Mouse (Mus musculus) cerebellum, adult 18-20 months (tissue): ENCODE data around the gene Cercam.

Source experiments
- DNase-seq, 2 experiments: peaks; one replicate each; pipeline ENCODE4 v3.0.0; 2021

Cercam gene

DNA sequence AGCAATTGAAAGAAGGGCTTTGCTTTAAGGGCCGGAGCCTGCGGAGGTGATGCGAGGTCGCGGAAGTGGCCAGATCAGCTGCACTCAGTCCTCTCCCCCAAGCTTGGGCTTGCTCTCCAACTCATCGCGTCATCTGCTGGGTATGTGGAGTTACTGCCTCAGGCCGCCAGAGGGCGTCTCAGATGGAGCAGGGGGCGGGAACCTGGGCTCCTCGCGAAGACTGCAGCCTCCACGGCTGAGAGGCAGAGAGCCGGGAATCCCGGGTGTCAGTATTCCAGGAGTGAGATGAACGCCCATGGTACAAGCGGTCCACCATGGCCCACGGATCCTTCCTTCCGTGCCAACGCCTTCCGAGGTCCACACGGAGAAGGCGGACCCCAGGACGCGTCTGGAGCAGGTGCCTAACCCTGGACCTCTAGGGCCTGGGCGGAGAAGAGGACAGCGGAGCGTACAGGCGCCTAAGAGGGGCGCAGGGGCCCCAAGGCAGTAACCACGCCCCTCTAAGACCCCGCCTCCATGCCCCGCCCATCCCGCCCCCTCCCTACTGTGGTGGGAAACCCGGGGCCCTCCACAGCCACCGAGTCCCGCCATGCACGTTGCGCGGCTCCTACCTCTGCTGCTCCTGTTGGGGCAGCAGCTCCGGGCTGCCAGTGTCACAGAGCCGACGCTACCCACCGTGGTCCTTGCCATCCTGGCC lies at the start of gene Cercam:
Cercam (plus strand) TSS at position 216 of the 697 bp plus-strand sequence.
- DNase-seq: peak; percentile 90 to 92

DNA sequence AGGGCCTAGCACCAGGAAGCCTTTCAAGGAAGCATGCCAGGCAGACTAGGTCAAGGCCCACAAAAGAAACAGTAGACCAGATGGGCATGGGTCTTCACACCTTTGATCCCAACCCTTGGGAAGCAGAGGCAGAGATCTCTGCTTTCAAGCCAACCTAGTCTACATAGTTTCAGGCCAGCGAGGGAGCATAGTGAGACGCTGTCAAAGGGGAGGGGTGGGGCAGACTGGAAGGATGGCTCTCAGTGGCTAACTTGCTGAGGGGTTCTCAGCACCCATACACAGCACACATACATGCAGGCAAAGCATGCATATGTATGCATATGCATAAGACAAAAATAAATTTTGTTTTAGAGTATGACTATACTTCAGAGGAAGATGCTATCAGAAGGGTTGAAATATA lies 49.6 kb upstream of the Cercam start:
- no peak for DNase-seq

DNA sequence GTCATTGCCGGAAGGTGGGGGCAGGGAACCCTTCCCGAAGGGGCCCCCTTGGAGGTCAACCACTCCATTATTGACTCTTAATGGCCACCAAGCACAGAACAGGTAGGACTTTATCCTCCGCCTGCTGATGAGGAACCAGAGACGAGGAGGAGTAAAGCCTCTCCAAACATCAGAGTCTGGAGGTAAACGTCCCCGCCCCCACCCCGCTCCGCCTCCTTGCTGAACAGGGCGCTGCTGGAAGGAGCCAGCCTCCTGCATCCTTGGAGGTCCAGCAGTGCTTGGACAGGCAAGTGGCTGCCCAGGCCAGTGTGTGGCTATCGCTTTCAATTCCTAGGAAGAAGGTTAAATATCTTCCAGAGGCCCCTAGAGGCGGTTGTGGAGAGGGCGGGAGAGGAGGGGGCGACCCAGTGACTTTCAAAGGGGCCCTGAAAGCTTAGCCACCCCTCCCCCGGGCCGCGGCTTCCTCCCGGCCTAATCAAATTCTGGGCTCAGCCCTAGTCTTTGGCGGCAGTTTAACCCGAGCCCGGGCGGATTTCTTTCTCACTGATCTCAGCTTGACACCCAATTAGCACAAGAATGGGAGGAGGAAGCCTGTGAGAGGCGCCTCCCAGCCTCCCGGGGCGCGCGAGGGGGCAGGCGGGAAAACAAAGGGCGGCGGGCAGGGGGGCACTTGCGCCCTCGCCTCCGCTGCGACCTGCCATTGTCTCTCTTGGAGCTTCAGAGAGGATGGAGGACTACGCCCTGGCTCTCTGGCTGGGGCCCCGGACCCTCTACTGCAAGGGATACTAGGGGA lies 48.7 kb upstream of the Cercam start, which contains the start of gene Urm1:
Urm1 (plus strand) TSS at position 51 of the 793 bp plus-strand sequence.
- peak; percentile 63 to 64 for DNase-seq

DNA sequence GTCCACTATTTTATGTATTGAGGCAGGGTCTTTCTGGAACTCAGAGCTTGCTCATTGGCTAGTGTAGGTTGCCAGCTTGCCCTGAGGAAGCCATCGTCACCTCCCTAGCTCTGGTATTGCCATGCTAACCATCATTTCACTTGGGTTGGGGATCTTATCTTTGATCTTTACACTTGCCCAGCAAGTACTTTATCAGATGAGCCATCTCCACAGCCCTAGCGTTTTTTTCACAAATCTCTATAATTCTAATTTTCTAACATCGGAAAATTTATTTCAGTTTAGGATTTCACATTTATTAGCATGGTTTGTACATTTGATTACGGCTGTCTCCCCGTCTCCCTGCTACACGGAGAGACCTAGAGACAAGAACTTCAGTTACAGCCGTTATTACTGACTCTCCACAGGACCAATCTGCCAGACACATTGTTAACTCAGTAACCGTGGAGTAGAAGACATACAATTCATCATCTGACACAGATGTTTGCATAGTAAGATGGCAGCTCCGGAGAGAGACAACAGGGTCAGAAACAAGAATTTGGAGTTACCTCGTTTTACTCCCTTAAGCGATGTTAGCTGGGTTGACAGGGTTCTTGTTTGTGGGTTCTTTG lies 42.5 kb upstream of the Cercam start:
- DNase-seq: no peak

DNA sequence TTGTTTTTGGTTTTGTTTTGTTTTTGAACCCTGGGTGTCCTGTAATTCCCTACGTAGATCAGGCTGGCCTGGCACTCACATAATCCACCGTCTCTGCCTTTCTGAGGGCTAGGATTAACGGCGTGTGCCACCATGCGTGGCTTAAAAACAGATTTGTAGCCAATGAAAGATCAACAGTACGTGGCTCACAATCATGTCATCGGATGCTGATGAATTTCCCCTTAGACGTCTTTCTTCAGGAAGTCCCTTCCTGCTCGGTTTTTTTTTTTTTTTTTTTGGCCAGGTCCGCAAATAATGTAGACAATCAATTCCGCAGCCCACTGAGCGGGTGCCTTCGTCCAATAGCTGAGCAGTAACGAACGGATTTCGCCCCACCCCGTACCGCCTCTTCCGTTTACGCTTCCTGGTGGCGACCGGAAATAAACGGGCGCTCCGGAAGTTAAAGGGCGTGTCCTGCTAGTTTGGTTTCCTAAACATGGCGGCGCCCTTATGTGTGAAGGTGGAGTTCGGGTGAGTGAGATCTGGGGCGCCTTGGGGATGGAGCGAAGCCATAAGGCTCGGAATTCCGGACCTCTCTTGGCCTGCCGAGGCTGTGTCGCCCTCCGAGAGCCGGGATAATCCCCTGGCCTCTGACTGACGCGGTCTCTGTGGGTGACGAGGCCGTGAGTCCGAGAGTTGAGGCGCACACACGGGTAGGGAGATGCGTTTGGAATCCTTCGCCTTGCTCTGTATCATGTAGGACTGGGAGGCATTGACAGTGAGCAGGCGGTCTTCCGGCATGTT lies 41.8 kb upstream of the Cercam start:
- DNase-seq: peak; percentile 93 to 97

DNA sequence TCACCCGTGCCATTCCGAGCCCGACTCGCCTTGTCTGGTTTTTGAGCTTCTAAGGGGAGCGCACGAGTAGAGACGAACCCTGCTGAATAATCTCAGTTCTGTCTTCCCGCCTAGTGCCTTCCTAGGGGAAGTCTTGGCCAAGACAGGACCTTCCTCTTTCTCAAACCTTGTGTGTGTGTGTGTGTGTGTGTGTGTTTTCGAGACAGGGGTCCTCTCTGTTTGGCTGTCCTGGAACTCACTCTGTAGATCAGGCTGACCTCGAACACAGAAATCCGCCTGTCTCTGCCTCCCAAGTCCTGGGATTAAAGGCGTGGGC lies 41.3 kb upstream of the Cercam start:
- no peak for DNase-seq

DNA sequence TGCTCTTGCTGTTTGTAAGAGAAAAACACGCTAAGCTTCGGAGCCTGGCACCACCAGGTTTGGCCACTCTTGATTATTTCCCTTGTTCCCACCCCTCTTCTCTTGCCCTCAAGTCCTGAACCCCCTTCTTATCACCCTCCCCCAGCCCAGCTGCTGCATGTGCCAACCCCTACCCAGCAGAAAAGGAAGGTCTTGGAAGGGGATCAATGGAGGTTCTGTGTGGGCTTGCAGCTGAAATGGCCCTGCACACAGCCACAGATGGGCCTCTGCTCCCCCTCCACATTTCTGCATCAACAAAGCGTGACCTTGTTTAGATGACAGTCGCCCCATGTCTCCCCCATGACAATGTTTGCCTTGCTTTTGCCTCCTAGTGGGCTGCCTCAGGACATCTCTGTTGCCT lies 37.9 kb upstream of the Cercam start:
- no peak for DNase-seq

DNA sequence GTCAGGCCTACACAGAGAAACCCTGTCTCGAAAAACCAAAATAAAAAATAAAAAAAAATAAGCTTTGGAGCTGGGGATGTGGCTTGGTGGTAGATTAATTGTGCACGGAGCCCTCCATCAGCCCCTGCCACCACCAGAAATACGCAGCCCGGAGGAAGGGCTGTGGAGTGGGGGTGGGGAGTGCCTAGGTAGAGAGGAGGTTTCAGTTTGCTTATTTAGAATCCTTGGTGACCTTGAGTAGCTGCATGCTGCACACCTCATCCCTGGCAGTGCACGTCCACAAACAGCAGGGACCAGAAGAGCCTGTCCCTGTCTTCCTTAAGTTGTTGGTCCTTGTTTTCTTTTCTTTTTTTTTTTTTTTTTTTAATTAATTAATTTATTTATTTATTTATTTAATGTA lies 35.2 kb upstream of the Cercam start:
- no peak for DNase-seq

DNA sequence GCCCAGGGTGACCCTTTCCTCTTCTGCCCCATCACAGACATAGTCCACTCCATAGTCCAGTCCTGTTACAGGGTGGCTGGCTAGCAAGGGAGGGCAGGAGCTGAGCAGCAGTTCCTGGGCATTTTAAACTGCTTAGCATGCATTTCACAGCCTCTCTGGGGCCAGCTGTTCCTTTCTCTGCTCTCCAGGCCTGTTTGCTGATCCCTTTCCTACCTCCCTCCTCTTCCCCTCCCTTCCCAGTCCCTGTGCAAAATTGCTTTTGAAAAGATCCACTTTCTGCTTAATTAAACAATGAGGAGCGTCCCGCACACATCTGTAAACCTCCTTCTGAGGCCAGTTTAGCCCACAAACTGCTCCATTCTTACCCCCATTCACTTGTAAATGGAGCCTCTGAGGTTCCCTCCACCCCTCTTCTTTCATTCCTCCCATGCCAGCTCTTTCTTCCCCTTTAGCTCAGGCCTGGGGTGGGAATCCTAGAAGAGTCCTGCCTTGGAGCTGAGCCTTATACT lies 33.5 kb upstream of the Cercam start:
- no peak for DNase-seq

DNA sequence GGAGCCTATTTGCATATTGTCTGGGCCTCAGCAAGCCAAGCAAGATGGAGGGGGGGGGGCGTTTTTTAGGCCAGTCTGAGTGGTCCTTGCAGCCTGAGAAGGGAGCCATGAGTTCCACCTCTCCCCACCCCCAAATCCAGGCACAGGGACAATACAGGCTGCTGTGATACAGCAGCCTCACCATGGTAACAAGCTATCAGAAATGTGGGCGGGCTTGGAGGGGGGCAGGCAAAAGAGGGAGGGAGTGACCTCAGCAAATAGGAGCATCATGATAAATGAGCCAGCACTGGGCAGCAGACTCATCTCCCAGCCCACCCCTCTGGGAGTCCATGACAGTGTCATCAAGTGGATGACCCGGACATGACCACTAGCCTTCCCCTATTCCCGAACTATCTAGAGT lies 29.5 kb upstream of the Cercam start:
- DNase-seq: no peak

DNA sequence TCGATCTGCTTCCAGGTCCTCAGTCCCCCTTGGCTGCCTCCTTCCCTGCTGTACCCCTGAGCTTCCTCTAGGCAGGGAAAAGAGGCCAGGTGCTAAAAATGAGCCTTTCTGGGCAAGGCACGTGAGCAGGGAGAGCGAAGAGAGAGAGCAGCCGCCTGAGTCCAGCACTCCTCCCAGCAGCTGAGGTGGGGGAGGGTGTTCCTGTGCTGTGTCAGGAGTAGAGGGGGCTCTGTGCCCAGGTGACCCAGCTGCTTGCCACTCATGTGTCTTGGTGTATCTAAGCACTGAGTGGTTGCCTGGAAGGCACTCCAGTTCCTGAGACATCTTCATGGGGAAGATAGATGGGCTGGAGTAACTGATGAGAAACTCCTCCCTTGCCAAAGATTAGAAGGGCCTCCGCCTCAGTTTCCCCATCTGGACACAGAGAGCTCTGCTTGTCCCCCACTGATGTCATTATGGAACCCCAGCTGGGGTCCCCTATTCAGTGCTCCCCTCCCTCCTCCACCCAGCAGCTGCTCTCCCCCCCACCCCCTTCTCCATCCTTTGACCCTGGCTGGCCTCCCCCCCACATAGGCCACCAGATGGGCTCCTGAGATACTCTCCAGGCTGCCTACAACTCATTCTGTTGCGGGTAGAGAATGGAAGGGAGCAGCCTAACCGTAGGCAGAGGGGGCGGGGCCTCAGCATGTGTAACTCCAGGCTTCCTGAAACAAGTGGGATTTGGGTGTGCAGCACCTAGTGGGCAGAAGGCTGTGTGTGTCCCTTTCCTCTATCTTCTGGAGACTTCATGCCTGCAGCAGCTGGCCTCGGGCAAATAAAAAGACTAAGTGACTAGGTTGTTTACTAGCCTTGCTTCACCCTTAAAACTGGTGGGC lies 25.5 kb upstream of the Cercam start:
- no peak for DNase-seq

DNA sequence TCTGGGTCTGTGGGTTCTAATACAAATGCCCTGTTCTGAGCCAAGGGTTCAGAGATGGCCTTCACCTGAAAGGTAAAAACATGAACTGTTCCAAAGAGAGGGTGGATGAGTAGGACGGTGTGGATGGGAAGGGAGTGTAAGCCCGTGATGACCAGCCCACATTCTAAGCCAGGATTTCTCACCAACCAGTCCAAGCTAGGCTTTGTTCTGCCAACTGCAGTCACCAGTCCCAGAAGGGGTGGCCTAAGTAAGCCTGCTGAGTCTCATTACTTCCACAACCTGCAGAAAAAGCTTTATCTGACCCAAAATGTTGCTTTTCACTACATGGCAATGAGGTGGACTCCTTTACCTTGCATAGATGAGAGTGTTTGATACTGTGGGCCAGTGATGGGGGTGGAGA lies 24.8 kb upstream of the Cercam start:
- no peak for DNase-seq

DNA sequence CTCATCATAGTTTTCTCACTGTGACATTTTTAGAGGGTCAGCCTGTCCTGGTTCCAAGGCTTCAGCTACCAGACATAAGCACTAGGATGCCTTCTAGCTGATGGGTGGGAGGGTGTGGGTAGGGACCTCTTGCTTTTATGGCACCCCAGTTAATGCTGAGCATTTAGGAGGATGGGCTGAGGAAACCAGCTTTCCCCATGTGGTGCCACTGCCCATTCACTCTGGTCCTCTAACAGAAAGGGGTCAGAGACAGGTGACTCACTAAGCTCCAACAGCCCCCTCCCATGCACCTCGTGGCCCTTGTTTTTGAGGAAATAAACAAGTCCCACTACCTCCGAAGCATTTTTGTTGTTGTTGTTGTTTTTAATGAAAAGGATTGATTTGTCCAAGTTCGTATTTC lies 24.3 kb upstream of the Cercam start:
- DNase-seq: no peak

DNA sequence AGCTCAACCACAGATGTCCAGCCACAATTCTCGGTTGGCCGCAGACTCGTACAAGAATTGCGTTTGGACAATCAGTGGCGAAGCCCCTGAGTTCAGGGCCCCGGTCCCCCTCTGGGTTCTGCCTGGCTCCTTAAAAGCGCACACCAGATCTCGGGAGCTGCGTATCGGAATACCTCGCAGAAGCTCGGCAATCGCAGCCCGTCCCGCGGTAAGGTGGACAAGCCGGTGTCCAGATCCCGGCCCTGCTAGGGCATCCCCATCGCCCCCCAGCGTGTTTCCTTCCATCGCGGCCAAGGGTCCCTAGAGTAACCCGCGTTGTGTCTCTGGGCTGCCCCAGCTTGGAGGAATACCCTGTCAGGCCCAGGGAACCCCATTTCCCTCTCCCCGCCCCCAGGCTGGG lies 23.3 kb upstream of the Cercam start:
- DNase-seq: no peak

DNA sequence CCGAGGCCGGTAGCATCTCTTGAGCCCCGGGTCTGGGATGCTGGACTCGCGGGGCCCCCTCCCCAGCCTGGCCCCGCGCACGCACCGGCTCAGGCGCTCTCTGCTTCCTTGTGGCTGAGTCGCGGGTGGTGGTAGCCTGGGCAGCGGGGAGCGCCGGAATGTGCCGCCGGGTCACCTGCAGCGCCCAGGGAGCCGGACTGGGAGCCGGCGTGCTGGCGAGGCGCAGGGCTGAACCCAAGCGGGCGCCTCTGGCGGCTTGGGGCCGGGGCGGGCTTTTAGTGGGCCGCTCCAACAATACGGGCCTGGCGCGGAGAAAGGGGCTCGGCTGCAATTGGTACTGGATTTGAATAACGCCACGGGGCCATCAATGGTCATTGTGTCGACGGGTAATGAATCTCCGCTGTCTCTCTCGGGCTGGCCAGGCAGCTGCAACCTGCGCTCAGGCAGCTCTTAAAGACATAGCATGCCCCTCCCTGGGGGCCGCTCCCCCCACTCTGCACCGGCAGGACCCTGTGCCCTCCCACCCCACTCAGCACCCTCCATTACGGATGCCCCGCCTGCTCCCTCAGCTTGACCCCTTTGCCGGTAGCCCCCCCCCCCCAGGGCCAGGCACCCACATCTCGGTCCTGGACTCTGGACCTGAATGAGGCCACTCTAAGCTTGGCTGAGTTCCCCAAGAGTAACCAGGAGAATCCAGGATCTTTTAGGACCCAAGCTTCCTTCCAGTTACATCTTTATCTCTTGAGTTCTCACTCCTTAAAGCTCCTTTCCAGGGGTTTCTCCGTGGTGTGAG lies 22.7 kb upstream of the Cercam start:
- DNase-seq: peak in 1 of 2 experiments; percentile 25

DNA sequence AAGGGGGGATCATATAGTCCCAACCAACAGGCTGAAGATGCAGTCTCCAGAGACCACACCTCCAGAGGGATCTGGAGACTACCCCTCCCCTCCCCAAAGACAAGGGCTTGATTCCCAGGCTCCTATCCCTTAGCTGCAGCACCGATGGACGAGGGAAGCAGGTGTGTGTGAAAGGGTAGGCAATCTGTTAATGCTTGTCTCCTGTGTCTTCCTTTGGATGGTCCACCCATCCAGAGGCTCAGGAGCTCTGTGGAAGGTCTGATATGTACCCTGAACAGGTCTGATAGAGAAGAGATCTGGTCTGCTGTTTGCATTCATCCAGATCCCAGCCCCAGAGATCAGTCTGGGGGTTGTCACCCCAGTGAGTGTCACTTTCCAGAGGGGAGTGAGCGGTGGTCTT lies 22.1 kb upstream of the Cercam start:
- no peak for DNase-seq

DNA sequence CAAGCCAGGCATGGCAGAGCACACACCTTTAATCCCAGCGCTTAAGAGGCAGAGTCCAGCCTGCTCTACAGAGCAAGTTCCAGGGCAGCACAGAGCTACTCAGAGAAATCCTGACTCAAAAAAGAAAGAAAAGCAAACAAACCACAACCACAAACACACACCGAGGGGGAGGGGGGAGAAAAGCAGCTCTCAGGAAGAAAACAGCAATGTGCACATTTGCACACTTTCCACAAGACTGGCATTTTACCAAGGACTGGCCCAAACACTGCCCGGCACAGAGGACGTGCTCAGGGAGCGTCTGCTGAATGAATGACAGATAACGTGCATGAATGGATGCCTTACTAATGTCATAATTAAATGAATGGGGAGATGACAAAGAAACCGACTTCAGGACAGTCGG lies 19.9 kb upstream of the Cercam start:
- no peak for DNase-seq

DNA sequence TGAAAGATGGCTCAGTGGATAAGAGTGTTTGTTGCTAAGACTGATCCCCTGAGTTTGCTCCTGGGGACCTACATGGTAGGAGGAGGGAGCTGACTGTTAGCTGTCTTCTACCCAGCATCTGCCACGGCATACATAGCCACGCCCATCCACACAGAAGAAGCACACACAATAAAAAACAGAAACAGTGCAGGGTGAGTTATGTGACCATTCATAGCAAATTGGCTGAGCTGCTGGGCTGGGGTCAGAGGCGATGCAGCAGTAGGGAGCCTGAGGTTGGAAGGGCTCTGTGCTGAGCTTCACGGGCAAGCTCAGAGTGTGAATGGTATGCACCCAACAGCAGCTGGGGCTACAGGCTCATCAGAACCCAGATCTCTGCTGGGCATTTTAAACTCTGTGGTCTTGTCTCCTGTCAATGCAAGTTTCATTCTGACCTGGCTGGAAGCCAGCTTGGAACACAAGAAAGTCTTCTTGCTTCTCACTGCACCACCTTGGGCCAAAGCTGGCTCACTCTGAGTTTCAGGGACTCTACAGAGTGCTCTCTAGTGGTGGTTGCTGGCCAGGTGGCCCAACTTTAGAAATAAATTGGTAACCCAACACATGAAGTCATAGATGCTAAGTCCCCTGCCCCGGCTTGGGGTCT lies 19.0 kb upstream of the Cercam start:
- DNase-seq: no peak

DNA sequence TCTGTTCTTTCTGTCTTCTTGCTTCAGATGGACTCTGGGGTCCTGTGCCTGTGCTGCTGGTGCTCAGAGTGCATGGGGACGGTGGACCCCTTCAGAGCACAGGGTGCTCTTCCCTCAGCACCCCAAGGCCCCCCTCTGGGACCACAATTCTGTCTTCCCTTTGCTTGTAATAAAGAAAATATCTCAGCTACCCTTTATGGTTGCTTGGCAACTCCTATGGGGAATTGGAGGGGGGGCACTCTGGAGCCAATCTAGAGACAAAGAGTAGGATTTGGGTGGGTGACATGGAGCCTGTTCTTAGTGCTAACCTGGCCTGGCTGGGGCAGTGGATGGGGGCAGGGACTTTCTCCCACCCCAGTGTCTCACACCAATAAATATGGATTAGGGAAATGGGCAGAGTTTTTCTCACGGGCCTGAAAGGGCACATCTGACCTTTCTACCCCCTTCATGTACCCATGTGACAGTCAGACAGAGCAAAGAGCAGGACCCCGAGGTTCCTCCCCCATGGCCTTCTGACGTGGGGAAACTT lies 15.9 kb upstream of the Cercam start:
- DNase-seq: no peak

DNA sequence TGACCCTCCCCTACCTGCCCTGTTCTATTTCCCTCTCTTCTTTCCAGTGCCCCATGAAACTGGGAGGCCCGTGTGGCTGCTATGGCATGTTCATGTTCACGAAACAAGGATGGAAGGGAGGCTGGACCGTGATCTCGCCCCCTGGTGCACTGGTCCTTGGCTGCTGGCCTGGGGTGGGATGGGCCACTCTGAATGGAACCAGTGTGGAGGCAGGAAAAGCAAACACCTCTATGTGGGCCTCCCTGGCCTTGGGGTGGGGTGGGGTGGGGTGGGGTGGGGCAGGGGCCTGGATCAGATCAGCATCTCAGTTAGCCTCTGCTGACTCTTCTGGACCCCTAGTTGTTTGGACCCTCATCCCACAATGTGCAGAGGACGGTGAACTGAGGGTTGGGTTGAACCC lies 15.2 kb upstream of the Cercam start:
- no peak for DNase-seq
